Mouse (Mus musculus): ENCODE measurements at regions not wholly inside any gene's neighbourhood (a gene's known extent, or its start where the extent isn't known, plus 50 kb on each side); places are given as distances from the start of the nearest gene placed in this dataset.
"Not testable (repeated sequence)": the region's sequence is repeated elsewhere in the genome, so short reads cannot be mapped to it uniquely, and the experiment has no call there.

GRCm38 (mm10) chr9:92836156-92836555 lies 294.1 kb downstream of the Plod2 start:
- not testable (repeated sequence) for DNase-seq (ENCODE audit: inconsistent age in 2 of 2, low spot score in 1 of 2)

GRCm38 (mm10) chr9:92856410-92857083 lies 314.5 kb downstream of the Plod2 start:
- no peak for DNase-seq (ENCODE audit: inconsistent age in 2 of 2, low spot score in 1 of 2)

DNA sequence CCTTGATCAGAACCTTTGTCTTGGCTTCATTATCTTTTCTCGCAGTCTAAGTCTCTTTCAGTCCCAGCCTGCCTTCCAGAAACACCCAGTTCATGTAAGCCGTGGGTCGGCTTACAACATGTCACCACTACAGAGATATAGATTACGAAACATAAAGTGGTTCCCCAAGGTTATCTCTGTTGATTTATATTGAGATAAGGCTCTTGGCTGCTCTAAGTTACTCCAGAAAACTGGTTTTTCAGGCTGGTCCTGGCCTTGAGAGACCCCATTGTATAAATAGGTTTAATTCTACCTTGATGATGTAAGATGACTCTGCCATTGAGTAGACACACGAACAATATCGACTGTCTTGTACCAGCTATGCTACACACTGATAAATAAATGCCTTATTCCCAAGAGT lies 323.8 kb downstream of the Plod2 start:
- DNase-seq (ENCODE audit: inconsistent age in 2 of 2, low spot score in 1 of 2) = no peak

DNA sequence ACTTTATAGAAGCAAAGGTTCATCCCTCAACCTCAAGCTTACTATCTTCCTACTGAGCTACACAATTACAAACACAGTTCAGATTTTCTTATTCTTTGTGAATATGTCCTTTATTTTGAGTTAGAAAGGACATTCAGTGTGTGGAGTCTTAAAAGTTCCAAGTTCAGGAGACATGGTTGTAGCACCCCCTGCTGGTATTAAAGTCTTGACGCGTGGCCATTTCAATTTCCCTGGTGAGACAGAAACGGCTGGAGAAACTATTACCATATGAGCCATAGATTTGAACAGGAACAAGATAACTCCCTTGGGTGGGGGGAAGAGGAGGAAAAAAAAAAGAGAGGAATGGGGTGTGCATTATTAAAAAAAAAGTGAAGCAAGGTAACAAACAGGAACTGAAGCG lies 336.6 kb downstream of the Plod2 start:
- peak; percentile 48 to 86 for DNase-seq (ENCODE audit: inconsistent age in 2 of 2, low spot score in 1 of 2)

DNA sequence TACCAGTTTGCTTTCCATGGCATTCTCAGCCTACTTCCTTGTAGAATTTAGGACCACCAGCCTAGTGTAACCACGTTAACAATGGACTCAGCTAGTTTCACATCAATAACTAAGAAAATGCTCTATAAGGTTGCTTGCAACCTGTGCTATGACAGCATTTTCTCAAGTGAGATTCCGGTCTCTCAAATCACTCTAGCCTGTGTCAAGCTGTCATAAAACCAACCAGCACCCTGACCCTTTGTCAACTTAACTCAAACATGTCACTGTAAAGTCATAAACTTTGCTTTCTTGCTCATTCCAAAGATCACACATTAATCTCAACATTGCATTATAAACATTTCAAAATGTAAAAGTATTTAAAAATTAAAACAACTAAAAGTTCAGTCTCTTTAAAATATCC lies 337.8 kb downstream of the Plod2 start:
- DNase-seq (ENCODE audit: inconsistent age in 2 of 2, low spot score in 1 of 2) = no peak

GRCm38 (mm10) chr9:92882251-92882832 lies 340.3 kb downstream of the Plod2 start:
- no peak for DNase-seq (ENCODE audit: inconsistent age in 2 of 2, low spot score in 1 of 2)

GRCm38 (mm10) chr9:92890063-92890462 lies 348.0 kb downstream of the Plod2 start:
- DNase-seq (ENCODE audit: inconsistent age in 2 of 2, low spot score in 1 of 2) = no peak

- no peak for DNase-seq (ENCODE audit: inconsistent age in 2 of 2, low spot score in 1 of 2)
Observed at GRCm38 (mm10) chr9:92899733-92900132, 357.7 kb downstream of the Plod2 start.

DNA sequence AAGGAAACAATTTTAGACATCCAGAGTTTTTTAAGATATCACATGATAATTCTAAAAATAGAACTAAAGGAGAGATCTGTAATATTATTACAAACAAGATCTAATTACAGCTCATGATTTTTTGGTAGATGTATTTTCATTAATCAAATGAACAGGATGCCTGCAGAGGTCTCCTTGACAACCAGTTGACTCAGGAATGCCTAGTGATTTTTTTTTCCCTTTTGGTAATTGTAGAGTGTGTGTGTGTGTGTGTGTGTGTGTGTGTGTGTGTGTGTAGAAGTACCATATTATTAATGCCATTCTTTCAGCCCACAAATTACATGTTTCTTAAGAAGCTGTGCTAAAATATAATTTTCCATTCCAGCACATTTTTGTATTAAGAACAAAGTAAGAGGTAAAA lies 365.1 kb downstream of the Plod2 start:
- DNase-seq (ENCODE audit: inconsistent age in 2 of 2, low spot score in 1 of 2) = no peak

GRCm38 (mm10) chr9:92919396-92919795 lies 377.4 kb downstream of the Plod2 start:
- DNase-seq (ENCODE audit: inconsistent age in 2 of 2, low spot score in 1 of 2) = no peak

GRCm38 (mm10) chr9:92930231-92930966 lies 388.4 kb downstream of the Plod2 start:
- DNase-seq (ENCODE audit: inconsistent age in 2 of 2, low spot score in 1 of 2) = no peak

GRCm38 (mm10) chr9:92937802-92938201 lies 395.8 kb downstream of the Plod2 start:
- no peak for DNase-seq (ENCODE audit: inconsistent age in 2 of 2, low spot score in 1 of 2)

GRCm38 (mm10) chr9:92950092-92950491 lies 408.1 kb downstream of the Plod2 start:
- DNase-seq (ENCODE audit: inconsistent age in 2 of 2, low spot score in 1 of 2) = peak in 1 of 2 experiments; percentile 29

- no peak for DNase-seq (ENCODE audit: inconsistent age in 2 of 2, low spot score in 1 of 2)
Observed at GRCm38 (mm10) chr9:92963275-92963674, 421.3 kb downstream of the Plod2 start.

DNA sequence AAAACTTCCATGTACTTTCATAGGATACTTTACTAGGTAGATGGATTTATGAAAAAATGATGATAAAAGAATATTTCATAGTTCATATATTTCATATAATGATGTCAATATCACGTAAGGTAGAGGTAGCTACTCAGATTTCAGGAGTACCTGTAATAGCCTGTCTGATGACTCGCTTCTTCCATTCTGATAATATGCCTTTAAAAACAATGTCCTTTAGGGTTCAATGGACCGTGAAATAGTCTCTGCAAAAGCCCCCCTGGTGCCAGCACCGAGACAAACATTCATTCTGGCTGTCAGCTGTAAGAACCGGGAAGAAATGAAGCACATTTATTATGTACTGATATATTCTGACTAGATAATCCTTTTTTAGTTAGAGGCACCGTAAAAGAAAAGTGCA lies 449.7 kb downstream of the Plod2 start:
- no peak for DNase-seq (ENCODE audit: inconsistent age in 2 of 2, low spot score in 1 of 2)

GRCm38 (mm10) chr9:92996156-92996555 lies 454.1 kb downstream of the Plod2 start:
- DNase-seq (ENCODE audit: inconsistent age in 2 of 2, low spot score in 1 of 2) = no peak

DNA sequence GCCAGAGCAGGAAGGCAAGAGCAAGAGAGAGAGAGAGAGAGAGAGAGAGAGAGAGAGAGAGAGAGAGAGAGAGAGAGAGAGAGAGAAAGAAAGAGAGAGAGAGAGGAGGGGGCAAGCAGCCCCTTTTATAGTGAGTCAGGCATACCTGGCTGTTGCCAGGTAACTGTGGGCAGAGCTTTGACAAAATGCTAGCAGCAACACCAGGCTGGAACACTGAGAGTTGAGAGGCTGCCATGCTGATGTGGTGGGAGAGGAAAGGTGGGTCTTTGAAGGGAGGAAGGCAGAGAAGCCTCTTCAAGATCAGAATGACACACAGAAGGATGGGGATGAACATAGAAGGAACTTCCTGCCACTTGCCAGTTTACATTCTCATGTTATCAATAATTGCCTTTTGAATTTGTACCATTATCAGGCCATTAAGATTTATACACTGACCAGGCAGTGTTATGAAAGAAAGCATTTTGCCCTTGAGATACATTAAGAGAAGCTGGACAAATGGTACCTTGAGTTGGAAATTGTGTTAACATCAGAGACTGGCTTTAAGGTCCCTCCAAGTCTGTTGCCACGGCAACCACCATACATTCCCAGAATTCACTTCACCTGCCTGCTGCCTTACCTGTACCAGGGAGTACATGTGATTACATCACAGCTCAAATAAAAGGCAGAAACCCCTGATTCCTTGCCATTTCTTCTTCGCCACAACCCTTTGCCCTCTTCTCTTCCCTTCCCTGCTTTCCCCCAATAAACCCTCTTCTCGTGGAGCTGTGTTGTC lies 463.3 kb downstream of the Plod2 start:
- no peak for DNase-seq (ENCODE audit: inconsistent age in 2 of 2, low spot score in 1 of 2)

DNA sequence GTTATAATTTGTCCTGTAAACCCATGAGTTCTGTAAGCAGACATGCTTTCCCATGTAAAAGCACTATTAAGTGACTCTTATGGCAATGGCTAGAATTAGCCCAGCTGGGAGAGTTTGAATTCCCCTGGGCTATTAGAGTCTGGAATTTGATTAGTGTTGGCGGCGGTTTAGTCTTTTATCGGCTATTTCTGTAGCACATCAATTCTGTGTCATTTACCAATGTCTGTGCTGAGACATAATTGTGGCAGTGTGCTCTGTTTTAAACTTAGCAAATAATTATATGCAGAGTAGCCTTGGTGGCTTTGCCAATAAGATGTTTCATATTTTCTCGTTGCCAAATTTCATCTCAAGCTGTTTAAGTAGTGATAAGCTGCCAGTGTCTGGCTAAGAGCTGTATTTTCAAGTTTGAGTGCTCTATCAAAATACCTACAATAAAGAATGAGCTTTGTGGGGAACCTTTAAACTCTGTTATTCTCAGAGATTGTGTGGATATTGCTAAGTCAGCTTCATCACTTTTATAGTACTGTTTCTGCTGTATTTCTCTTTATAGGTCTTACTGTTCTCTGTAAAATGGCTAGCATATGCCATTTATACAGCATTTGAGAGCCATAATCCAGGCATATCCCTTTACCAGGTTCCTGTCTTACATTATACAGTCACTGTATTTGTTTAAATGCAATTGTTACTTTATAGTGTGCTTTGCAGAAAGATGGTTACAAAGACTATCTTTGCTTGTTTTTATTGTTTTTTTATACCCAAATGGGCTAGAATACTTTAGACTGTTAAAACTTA lies 466.7 kb downstream of the Plod2 start:
- peak in 1 of 2 experiments; percentile 42 for DNase-seq (ENCODE audit: inconsistent age in 2 of 2, low spot score in 1 of 2)

- DNase-seq (ENCODE audit: inconsistent age in 2 of 2, low spot score in 1 of 2) = no peak
Observed at GRCm38 (mm10) chr9:93044298-93044912, 502.4 kb downstream of the Plod2 start.

GRCm38 (mm10) chr9:93072140-93072539 lies 530.1 kb downstream of the Plod2 start:
- no peak for DNase-seq (ENCODE audit: inconsistent age in 2 of 2, low spot score in 1 of 2)

Measured in adrenal gland, adult (tissue).